Mouse (Mus musculus): ENCODE results near the gene Schip1. TPM values are rescaled to one million over a fixed set of nuclear protein-coding genes. Genes with fewer than 3 reads are reported as not detected.

Gene Schip1
- polyA plus RNA-seq, 2 experiments, result 1.1 to 1.6 TPM

DNA sequence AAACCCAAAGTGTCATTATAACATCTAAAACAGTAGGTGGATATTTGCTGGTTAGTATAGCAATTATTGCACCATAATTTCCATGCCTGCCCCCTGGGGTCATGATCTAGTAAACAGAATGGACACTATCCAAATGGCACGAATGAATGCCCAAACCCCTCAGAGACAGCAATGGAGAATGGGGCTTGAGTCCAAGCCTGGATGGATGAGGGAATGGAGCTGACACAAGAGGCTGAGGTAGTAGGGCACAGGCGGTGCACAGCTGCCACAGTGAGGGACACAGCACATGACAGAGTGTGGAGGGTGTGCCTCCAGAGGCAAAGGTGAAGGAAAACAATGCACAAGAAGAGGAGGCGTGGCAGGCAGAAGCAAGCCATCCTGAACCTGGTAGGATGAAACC, 207.3 kb downstream of the Schip1 start:
- TF ChIP-seq CTCF (IDR thresholded peaks at IDR 0.05; ENCODE audit: low read depth) (no peak), EP300 (IDR thresholded peaks at IDR 0.05; ENCODE audit: low read depth) (no peak)
- WGBS (ENCODE audit: insufficient replicate concordance), result 53% methylated on average over 3 of the region's 3 CpGs
- H3K27ac ChIP-seq, result no peak overlapping the region
- no peak overlapping the region for H3K4me3 ChIP-seq (ENCODE audit: insufficient read depth in 1 of 2, low read depth in 2 of 2, low read length in 2 of 2)
- H3K4me2 ChIP-seq (ENCODE audit: low read depth), result no peak overlapping the region
- H3K9me3 ChIP-seq (ENCODE audit: control insufficient read depth, low read length), result no peaks in the 10 kb centered on the region
- H3K36me3 ChIP-seq (replicated peaks; ENCODE audit: control insufficient read depth, insufficient read depth, low read depth), result no peaks in the 10 kb centered on the region
- H3K9ac ChIP-seq (replicated peaks), result no peak overlapping the region
- H3K4me1 ChIP-seq (replicated peaks; ENCODE audit: control insufficient read depth in 2 of 2, insufficient read depth in 2 of 2, low read length in 1 of 2), result no peaks in the 10 kb centered on the region
- ATAC-seq (ENCODE audit: insufficient read depth), result no peak
- DNase-seq (ENCODE audit: low read depth in 3 of 3, low spot score in 3 of 3), result no peak
- no peaks in the 10 kb centered on the region for H3K27me3 ChIP-seq (ENCODE audit: control insufficient read depth, insufficient read depth, low read length)

- no peak for ATAC-seq (ENCODE audit: insufficient read depth)
- H3K9ac ChIP-seq (replicated peaks), result no peak overlapping the region
- no peaks in the 10 kb centered on the region for H3K4me1 ChIP-seq (replicated peaks; ENCODE audit: control insufficient read depth in 2 of 2, insufficient read depth in 2 of 2, low read length in 1 of 2)
- no peak overlapping the region for H3K4me2 ChIP-seq (ENCODE audit: low read depth)
- no peaks in the 10 kb centered on the region for H3K27me3 ChIP-seq (ENCODE audit: control insufficient read depth, insufficient read depth, low read length)
- TF ChIP-seq EP300 (IDR thresholded peaks at IDR 0.05; ENCODE audit: low read depth) (no peak), CTCF (IDR thresholded peaks at IDR 0.05; ENCODE audit: low read depth) (no peak)
- no peak overlapping the region for H3K27ac ChIP-seq
- 70% methylated on average over 7 of the region's 7 CpGs for WGBS (ENCODE audit: insufficient replicate concordance)
- H3K4me3 ChIP-seq (ENCODE audit: insufficient read depth in 1 of 2, low read depth in 2 of 2, low read length in 2 of 2), result no peak overlapping the region
- H3K9me3 ChIP-seq (ENCODE audit: control insufficient read depth, low read length), result no peaks in the 10 kb centered on the region
- no peak for DNase-seq (ENCODE audit: low read depth in 3 of 3, low spot score in 3 of 3)
- no peaks in the 10 kb centered on the region for H3K36me3 ChIP-seq (replicated peaks; ENCODE audit: control insufficient read depth, insufficient read depth, low read depth)
These were observed 218.4 kb downstream of the Schip1 start for GRCm38 (mm10) chr3:68282844-68283594.

GRCm38 (mm10) chr3:68283595-68283991, 219.0 kb downstream of the Schip1 start:
- ATAC-seq (ENCODE audit: insufficient read depth) (no peak), DNase-seq (ENCODE audit: low read depth in 3 of 3, low spot score in 3 of 3) (no peak)
- Histone ChIP-seq H3K4me2 (ENCODE audit: low read depth) (no peak overlapping the region), H3K4me1 (replicated peaks; ENCODE audit: control insufficient read depth in 2 of 2, insufficient read depth in 2 of 2, low read length in 1 of 2) (no peaks in the 10 kb centered on the region), H3K27ac (no peak overlapping the region), H3K9ac (replicated peaks) (no peak overlapping the region), H3K9me3 (ENCODE audit: control insufficient read depth, low read length) (no peaks in the 10 kb centered on the region), H3K4me3 (ENCODE audit: insufficient read depth in 1 of 2, low read depth in 2 of 2, low read length in 2 of 2) (no peak overlapping the region), H3K36me3 (replicated peaks; ENCODE audit: control insufficient read depth, insufficient read depth, low read depth) (no peaks in the 10 kb centered on the region), H3K27me3 (ENCODE audit: control insufficient read depth, insufficient read depth, low read length) (no peaks in the 10 kb centered on the region)
- TF ChIP-seq EP300 (IDR thresholded peaks at IDR 0.05; ENCODE audit: low read depth), result no peak
- TF ChIP-seq CTCF (IDR thresholded peaks at IDR 0.05; ENCODE audit: low read depth), result no peak
- 69% methylated on average over 10 of the region's 10 CpGs for WGBS (ENCODE audit: insufficient replicate concordance)

DNA sequence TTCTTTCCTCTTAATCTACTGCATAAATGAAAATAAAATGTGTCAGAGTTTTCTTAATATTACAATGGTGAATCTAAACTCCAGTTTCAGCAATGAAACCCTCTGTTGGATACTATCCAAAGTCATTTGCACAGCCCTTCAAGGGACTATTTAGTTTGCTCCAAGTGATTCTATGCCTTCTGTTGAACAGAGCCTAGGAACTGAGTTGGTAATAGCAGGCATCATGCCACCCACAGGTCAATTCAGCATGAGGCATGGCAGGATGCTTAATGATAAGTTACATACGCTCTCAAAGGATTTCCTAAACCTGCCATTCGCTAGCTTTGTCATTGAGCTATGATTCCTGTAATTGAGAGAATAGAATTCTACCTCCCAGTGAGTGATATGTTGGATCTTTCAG, 219.9 kb downstream of the Schip1 start:
- Histone ChIP-seq H3K4me1 (replicated peaks; ENCODE audit: control insufficient read depth in 2 of 2, insufficient read depth in 2 of 2, low read length in 1 of 2) (no peaks in the 10 kb centered on the region), H3K27me3 (ENCODE audit: control insufficient read depth, insufficient read depth, low read length) (no peaks in the 10 kb centered on the region), H3K9ac (replicated peaks) (no peak overlapping the region), H3K27ac (no peak overlapping the region), H3K36me3 (replicated peaks; ENCODE audit: control insufficient read depth, insufficient read depth, low read depth) (no peaks in the 10 kb centered on the region), H3K4me3 (ENCODE audit: insufficient read depth in 1 of 2, low read depth in 2 of 2, low read length in 2 of 2) (no peak overlapping the region), H3K4me2 (ENCODE audit: low read depth) (no peak overlapping the region), H3K9me3 (ENCODE audit: control insufficient read depth, low read length) (no peaks in the 10 kb centered on the region)
- DNase-seq (ENCODE audit: low read depth in 3 of 3, low spot score in 3 of 3) (no peak), ATAC-seq (ENCODE audit: insufficient read depth) (no peak)
- TF ChIP-seq CTCF (IDR thresholded peaks at IDR 0.05; ENCODE audit: low read depth), result no peak
- 66% methylated on average over 2 of the region's 2 CpGs for WGBS (ENCODE audit: insufficient replicate concordance)

DNA sequence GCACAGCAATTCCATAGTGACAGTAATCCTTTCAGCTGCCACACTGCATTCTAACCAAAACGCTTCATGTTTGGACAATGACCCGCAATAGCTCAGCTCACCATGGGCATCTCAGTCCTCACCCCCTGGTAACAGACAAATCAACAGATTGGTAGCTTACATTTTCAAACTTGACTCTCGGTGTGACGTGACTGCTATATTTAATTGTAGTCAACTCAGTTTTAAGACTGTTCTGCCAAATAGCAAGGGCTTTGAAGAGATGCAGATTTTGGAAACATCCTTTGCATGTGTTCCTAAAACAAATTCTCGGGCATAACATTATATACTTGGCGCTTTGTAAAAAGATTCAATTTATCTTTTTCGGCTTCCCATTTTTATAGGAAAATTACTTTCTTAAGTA, 232.2 kb downstream of the Schip1 start:
- Histone ChIP-seq H3K36me3 (replicated peaks; ENCODE audit: control insufficient read depth, insufficient read depth, low read depth) (no peaks in the 10 kb centered on the region), H3K4me3 (ENCODE audit: insufficient read depth in 1 of 2, low read depth in 2 of 2, low read length in 2 of 2) (no peak overlapping the region), H3K27ac (no peak overlapping the region), H3K9me3 (ENCODE audit: control insufficient read depth, low read length) (no peaks in the 10 kb centered on the region), H3K27me3 (ENCODE audit: control insufficient read depth, insufficient read depth, low read length) (no peaks in the 10 kb centered on the region), H3K9ac (replicated peaks) (no peak overlapping the region), H3K4me1 (replicated peaks; ENCODE audit: control insufficient read depth in 2 of 2, insufficient read depth in 2 of 2, low read length in 1 of 2) (no peaks in the 10 kb centered on the region), H3K4me2 (ENCODE audit: low read depth) (no peak overlapping the region)
- 73% methylated on average over 7 of the region's 7 CpGs for WGBS (ENCODE audit: insufficient replicate concordance)
- ATAC-seq (ENCODE audit: insufficient read depth) (no peak), DNase-seq (ENCODE audit: low read depth in 3 of 3, low spot score in 3 of 3) (no peak)
- no peak for TF ChIP-seq CTCF (IDR thresholded peaks at IDR 0.05; ENCODE audit: low read depth)
- no peak for TF ChIP-seq EP300 (IDR thresholded peaks at IDR 0.05; ENCODE audit: low read depth)
